Mouse (Mus musculus): ENCODE measurements around the gene Mier1. TPM values are rescaled to one million over a fixed set of nuclear protein-coding genes. Genes with fewer than 3 reads are reported as not detected.
"Not testable (repeated sequence)": the region's sequence is repeated elsewhere in the genome, so short reads cannot be mapped to it uniquely, and the experiment has no call there.

Mier1 gene
- total RNA-seq, 2 experiments from 2014 or later: 54.0 to 67.6 TPM

DNA sequence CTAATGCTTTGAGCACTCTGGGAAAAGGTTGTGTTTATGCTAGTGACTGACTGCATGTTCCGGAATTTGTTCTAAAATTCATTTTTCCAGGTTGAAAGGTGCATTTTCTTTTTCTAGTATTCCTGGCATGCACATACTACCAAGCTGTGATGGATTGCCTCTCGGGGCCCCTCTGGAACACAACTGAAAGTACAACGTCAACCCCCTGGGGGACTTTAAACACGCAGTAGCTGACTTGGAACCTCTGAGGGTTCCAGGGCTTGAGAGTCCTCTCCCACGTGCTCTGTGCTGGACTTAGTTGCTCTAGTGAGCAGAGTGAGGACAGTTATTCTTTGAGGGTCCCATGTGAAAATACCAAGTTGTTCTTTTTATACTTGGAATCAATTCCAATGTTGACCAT lies 37.8 kb downstream of the Mier1 start:
- ATAC-seq (replicated peaks; ENCODE audit: poor library complexity): no peak

GRCm38 (mm10) chr4:103158781-103159180 lies 44.6 kb downstream of the Mier1 start:
- ATAC-seq (replicated peaks; ENCODE audit: poor library complexity): no peak

GRCm38 (mm10) chr4:103166198-103166597 lies 52.0 kb downstream of the Mier1 start:
- not testable (repeated sequence) for ATAC-seq (replicated peaks; ENCODE audit: poor library complexity)

GRCm38 (mm10) chr4:103171256-103171655 lies 57.1 kb downstream of the Mier1 start:
- no peak for ATAC-seq (replicated peaks; ENCODE audit: poor library complexity)

DNA sequence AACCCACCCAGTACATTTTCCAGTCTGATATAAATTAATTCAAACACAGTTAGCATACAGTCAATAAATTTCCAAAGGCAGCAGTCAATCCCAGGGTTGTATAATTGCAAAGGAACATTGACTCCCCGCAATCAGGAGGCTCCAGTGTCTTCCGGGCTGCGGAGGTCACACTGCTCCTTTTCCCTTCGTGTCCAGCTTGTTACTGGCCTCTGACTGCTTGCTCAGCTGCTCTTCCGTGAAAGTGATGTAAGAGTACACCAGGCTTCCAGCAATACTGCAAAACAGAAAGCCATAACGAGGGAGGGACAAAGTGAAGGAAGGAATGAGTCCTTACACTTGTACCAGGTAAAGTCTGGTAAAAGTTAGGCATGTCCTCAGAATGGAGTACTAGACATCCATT lies 59.3 kb downstream of the Mier1 start:
- no peak for ATAC-seq (replicated peaks; ENCODE audit: poor library complexity)

GRCm38 (mm10) chr4:103174001-103174400 lies 59.8 kb downstream of the Mier1 start:
- ATAC-seq (replicated peaks; ENCODE audit: poor library complexity): no peak

GRCm38 (mm10) chr4:103177681-103178080 lies 63.5 kb downstream of the Mier1 start:
- ATAC-seq (replicated peaks; ENCODE audit: poor library complexity): no peak

GRCm38 (mm10) chr4:103178635-103179318 lies 64.6 kb downstream of the Mier1 start:
- no peak for ATAC-seq (replicated peaks; ENCODE audit: poor library complexity)

DNA sequence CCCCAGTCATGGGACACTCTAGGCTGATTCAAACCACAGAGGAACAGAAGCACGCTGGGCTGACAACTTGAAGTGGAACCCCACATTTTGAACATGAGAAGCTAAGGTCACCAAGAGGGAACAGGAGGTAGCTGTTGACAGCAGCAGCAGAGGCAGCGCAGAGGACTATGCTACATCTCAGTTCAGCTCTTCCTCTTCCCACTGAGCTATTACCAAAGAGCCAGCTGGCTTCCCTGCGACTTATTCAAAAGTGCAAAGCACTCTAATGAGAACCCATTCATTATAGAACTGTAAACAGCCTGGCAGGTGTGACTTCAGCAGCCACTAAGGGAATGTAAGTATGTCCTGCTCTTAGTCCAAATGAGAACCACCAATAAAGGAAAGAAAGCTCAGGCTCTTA lies 65.4 kb downstream of the Mier1 start:
- no peak for ATAC-seq (replicated peaks; ENCODE audit: poor library complexity)

GRCm38 (mm10) chr4:103180300-103180888 lies 66.2 kb downstream of the Mier1 start:
- ATAC-seq (replicated peaks; ENCODE audit: poor library complexity): no peak

DNA sequence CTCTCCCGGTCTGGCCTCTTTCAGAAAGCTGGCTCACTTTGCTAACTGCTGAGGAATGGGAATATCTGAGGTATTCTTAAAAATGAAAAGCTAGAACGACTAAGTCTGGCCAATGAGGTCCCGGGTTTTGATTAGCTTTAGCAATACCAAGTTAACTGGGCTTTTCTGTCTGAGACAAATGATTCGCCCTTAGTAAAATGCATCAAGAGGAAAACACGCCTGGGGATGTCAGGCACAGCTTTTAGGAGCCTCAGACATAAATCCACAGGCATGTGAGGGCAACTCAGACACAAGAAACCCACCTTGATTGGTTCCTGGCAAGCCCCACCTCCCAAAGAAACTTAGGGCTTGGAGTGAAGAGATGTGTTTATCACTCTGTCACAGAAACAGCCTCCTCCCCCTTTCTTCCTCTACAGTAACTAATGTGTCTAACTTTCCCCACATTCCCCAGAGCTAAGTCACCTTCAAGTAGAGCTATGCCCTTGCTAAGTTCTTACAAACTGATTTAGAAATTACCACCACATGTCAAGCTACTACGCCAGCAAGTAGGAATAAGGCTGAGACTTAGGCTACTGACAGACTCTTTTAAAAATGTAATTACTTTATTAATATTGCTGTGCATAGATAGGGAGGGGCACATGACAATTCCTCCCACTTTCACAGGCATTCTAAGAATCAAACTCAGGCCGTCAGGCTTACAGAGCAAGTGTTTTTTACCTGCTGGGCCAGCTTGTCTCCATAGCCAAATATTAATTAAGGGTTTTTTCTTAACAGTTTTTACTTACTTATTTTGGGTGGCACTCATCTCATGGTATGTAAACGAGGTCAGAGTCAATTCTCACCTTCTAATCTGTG lies 74.8 kb downstream of the Mier1 start:
- ATAC-seq (replicated peaks; ENCODE audit: poor library complexity): peak; percentile 62

DNA sequence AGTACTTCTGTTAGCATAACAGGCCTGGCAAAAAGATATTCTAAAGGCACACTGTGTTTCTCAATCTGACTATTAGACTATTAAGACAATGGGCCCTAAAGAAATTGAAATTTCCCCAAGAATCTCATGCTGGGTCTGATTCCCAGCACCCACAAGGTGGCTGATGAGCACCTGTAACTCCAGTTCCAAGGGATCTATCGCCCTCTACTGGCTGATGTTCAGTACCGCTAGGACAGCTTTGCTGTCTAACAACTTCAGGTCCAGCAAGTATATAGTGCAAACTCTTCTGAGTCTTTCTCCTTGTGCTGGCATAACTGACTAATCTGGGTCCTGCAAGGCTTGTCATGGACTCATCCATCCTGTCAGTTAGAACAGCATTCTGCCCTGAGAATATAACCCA lies 78.2 kb downstream of the Mier1 start:
- no peak for ATAC-seq (replicated peaks; ENCODE audit: poor library complexity)

DNA sequence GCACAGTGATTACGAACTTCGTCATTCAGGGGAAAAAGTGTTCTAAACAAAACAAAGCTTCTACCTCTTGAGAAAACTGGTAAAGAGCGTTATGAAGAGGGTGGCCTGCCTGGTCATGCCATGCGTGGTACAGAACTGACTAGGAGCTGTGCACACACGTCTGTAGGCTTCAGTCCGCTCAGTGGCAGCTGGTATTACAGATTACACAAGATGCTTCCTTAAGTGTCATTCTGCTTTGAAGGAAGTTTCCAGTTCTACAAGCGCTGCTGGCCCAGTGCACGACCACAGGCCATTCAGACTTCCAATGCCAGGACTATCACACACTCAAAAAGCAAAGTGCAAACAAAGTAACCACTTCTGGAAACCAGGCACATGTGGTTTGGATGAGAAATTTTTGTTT lies 83.2 kb downstream of the Mier1 start:
- ATAC-seq (replicated peaks; ENCODE audit: poor library complexity): no peak

DNA sequence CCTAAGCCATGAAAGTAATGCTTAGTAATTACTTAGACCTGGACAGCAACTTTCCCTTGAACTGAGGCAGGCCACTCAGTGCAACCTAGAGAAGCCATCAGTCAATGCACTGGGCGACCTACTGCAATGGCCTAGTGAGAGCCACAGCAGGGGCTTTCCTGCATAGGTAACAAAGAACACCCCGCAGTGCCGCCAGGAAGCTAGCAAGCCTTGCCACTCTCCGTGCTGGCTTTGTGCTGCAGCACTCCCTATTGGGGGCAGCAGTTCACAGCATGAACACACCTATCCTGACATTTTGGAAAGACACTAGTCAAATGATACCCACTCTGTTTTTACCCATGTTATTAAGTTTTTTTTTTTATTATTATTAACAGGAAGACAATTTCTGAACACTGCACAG lies 84.9 kb downstream of the Mier1 start:
- ATAC-seq (replicated peaks; ENCODE audit: poor library complexity): no peak

- peak; percentile 29; the same call in 1 of the 2 replicates for ATAC-seq (replicated peaks; ENCODE audit: poor library complexity)
Observed at GRCm38 (mm10) chr4:103200046-103200445, 85.9 kb downstream of the Mier1 start.

DNA sequence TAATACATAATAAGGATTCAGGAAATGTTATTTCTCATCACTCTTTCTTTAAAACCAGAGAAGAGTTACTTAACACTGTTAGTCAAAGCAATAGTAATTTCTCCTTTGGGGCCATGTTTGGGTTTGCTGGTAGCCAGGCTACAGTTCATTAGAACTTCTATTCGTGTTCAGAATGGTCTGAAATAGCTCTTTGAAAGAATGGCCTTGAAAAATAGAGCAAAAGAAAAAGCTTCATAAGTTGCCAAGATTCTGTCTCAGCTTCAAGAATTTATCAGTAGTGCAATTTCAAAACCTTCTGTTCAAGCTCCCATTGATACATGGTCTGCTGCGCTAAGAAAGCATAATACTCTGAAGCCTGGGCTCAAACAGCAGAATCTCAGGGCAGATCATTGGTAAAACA lies 89.5 kb downstream of the Mier1 start:
- no peak for ATAC-seq (replicated peaks; ENCODE audit: poor library complexity)

- ATAC-seq (replicated peaks; ENCODE audit: poor library complexity): 0 out of 2 replicates have a peak, but pooled peaks have one; percentile 6
Observed at GRCm38 (mm10) chr4:103208553-103208952, 94.4 kb downstream of the Mier1 start.

- no peak for ATAC-seq (replicated peaks; ENCODE audit: poor library complexity)
Observed at GRCm38 (mm10) chr4:103213859-103214497, 99.8 kb downstream of the Mier1 start.

GRCm38 (mm10) chr4:103214498-103214924 lies 100.3 kb downstream of the Mier1 start:
- peak; percentile 60 for ATAC-seq (replicated peaks; ENCODE audit: poor library complexity)

Data from megakaryocyte progenitor cell, adult 5-6 weeks (primary cell).